Mouse (Mus musculus) layer of hippocampus, adult 18-20 months (tissue): Measurements from ENCODE around the gene Scn3b. TPM values are rescaled to one million over a fixed set of nuclear protein-coding genes. Genes with fewer than 3 reads are reported as not detected.
A peak's percentile ranks its signal among the peaks of the same experiment; 100 is the strongest.

Experiments
- DNase-seq, 2 experiments: peaks; one replicate each; pipeline ENCODE4 v3.0.0; 2022; ENCODE audit warnings: low spot score in 2 of 2
- total RNA-seq, 2 experiments: library from RNA; stranded (reverse); gene quantifications; 2 replicates each; pipeline ENCODE4 v1.2.3; 2021

Gene Scn3b
- total RNA-seq, 2 experiments from 2014 or later = 232 to 260 TPM

- DNase-seq = no peak
Measured at GRCm38 (mm10) chr9:40309876-40310275, 40.9 kb downstream of the Scn3b start.

- no peak for DNase-seq
Measured at GRCm38 (mm10) chr9:40311813-40312212, 42.8 kb downstream of the Scn3b start.

GRCm38 (mm10) chr9:40316865-40317660 lies 48.0 kb downstream of the Scn3b start:
- no peak for DNase-seq

- no peak for DNase-seq
Measured at GRCm38 (mm10) chr9:40317735-40318134, 48.7 kb downstream of the Scn3b start.

- DNase-seq = no peak
Measured at GRCm38 (mm10) chr9:40318771-40319170, 49.8 kb downstream of the Scn3b start.

- no peak for DNase-seq
Measured at GRCm38 (mm10) chr9:40320405-40320804, 51.4 kb downstream of the Scn3b start.

GRCm38 (mm10) chr9:40320879-40321667 lies 52.1 kb downstream of the Scn3b start:
- peak in 1 of 2 experiments; percentile 59 for DNase-seq

- no peak for DNase-seq
Measured at GRCm38 (mm10) chr9:40321668-40322003, 52.6 kb downstream of the Scn3b start.

GRCm38 (mm10) chr9:40322372-40322771 lies 53.4 kb downstream of the Scn3b start:
- no peak for DNase-seq

GRCm38 (mm10) chr9:40323171-40323570 lies 54.2 kb downstream of the Scn3b start:
- no peak for DNase-seq

GRCm38 (mm10) chr9:40323773-40324172 lies 54.8 kb downstream of the Scn3b start:
- no peak for DNase-seq

GRCm38 (mm10) chr9:40324232-40324792 lies 55.3 kb downstream of the Scn3b start:
- no peak for DNase-seq

GRCm38 (mm10) chr9:40324826-40325225 lies 55.8 kb downstream of the Scn3b start:
- DNase-seq = no peak

- no peak for DNase-seq
Measured at GRCm38 (mm10) chr9:40326260-40326915, 57.4 kb downstream of the Scn3b start.

GRCm38 (mm10) chr9:40330609-40331382 lies 61.8 kb downstream of the Scn3b start:
- peak in 1 of 2 experiments; percentile 92 for DNase-seq

GRCm38 (mm10) chr9:40331411-40332286 lies 62.6 kb downstream of the Scn3b start:
- DNase-seq = no peak

GRCm38 (mm10) chr9:40332326-40332725 lies 63.3 kb downstream of the Scn3b start:
- DNase-seq = peak in 1 of 2 experiments; percentile 88

GRCm38 (mm10) chr9:40332731-40333648 lies 64.0 kb downstream of the Scn3b start:
- DNase-seq = no peak
